Mouse (Mus musculus): ENCODE data around the gene Ncoa1.
"Not testable (repeated sequence)": the region's sequence is repeated elsewhere in the genome, so short reads cannot be mapped to it uniquely, and the experiment has no call there.

Gene Ncoa1

GRCm38 (mm10) chr12:4396221-4396620, 80.8 kb downstream of the Ncoa1 start:
- DNase-seq (ENCODE audit: low spot score in 2 of 2) = no peak

GRCm38 (mm10) chr12:4392590-4392989, 84.4 kb downstream of the Ncoa1 start:
- DNase-seq (ENCODE audit: low spot score in 2 of 2) = no peak

GRCm38 (mm10) chr12:4392074-4392473, 84.9 kb downstream of the Ncoa1 start:
- DNase-seq (ENCODE audit: low spot score in 2 of 2) = no peak

GRCm38 (mm10) chr12:4391256-4391655, 85.7 kb downstream of the Ncoa1 start:
- DNase-seq (ENCODE audit: low spot score in 2 of 2) = no peak

- no peak for DNase-seq (ENCODE audit: low spot score in 2 of 2)
These were observed 86.3 kb downstream of the Ncoa1 start for GRCm38 (mm10) chr12:4390721-4391120.

GRCm38 (mm10) chr12:4386077-4386719, 90.8 kb downstream of the Ncoa1 start:
- no peak for DNase-seq (ENCODE audit: low spot score in 2 of 2)

- DNase-seq (ENCODE audit: low spot score in 2 of 2) = no peak
These were observed 93.9 kb downstream of the Ncoa1 start for GRCm38 (mm10) chr12:4383061-4383460.

- DNase-seq (ENCODE audit: low spot score in 2 of 2) = no peak
These were observed 97.6 kb downstream of the Ncoa1 start for GRCm38 (mm10) chr12:4379298-4379957.

- DNase-seq (ENCODE audit: low spot score in 2 of 2) = no peak
These were observed 100.5 kb downstream of the Ncoa1 start for GRCm38 (mm10) chr12:4376475-4376874.

- no peak for DNase-seq (ENCODE audit: low spot score in 2 of 2)
These were observed 102.0 kb downstream of the Ncoa1 start for GRCm38 (mm10) chr12:4374816-4375493.

- no peak for DNase-seq (ENCODE audit: low spot score in 2 of 2)
These were observed 105.6 kb downstream of the Ncoa1 start for GRCm38 (mm10) chr12:4371406-4371805.

- DNase-seq (ENCODE audit: low spot score in 2 of 2) = no peak
These were observed 111.0 kb downstream of the Ncoa1 start for GRCm38 (mm10) chr12:4365951-4366350.

- no peak for DNase-seq (ENCODE audit: low spot score in 2 of 2)
These were observed 117.5 kb downstream of the Ncoa1 start for GRCm38 (mm10) chr12:4359475-4359874.

- not testable (repeated sequence) for DNase-seq (ENCODE audit: low spot score in 2 of 2)
These were observed 118.3 kb downstream of the Ncoa1 start for GRCm38 (mm10) chr12:4358653-4359052.

- no peak for DNase-seq (ENCODE audit: low spot score in 2 of 2)
These were observed 118.9 kb downstream of the Ncoa1 start for GRCm38 (mm10) chr12:4358100-4358499.

- no peak for DNase-seq (ENCODE audit: low spot score in 2 of 2)
These were observed 120.0 kb downstream of the Ncoa1 start for GRCm38 (mm10) chr12:4356834-4357445.

- no peak for DNase-seq (ENCODE audit: low spot score in 2 of 2)
These were observed 121.8 kb downstream of the Ncoa1 start for GRCm38 (mm10) chr12:4355019-4355730.

- no peak for DNase-seq (ENCODE audit: low spot score in 2 of 2)
These were observed 133.8 kb downstream of the Ncoa1 start for GRCm38 (mm10) chr12:4343216-4343615.

- no peak for DNase-seq (ENCODE audit: low spot score in 2 of 2)
These were observed 134.9 kb downstream of the Ncoa1 start for GRCm38 (mm10) chr12:4342087-4342486.

- no peak for DNase-seq (ENCODE audit: low spot score in 2 of 2)
These were observed 136.6 kb downstream of the Ncoa1 start for GRCm38 (mm10) chr12:4340325-4340924.

GRCm38 (mm10) chr12:4323604-4324003, 153.4 kb downstream of the Ncoa1 start:
- DNase-seq (ENCODE audit: low spot score in 2 of 2) = no peak
